Mouse (Mus musculus) skeletal muscle tissue, adult 2 months (tissue): ENCODE data around the gene Ptpn14.

Experiments
- DNase-seq: peaks from one replicate; pipeline ENCODE4 v3.0.0-alpha.2; 2012; ENCODE audit warnings: low read depth, low spot score

Ptpn14 gene

GRCm38 (mm10) chr1:189808453-189808852 is 80.4 kb downstream of the Ptpn14 start:
- no peak for DNase-seq

GRCm38 (mm10) chr1:189811778-189812177 is 83.7 kb downstream of the Ptpn14 start:
- DNase-seq, result peak; percentile 72

GRCm38 (mm10) chr1:189814385-189814784 is 86.3 kb downstream of the Ptpn14 start:
- DNase-seq, result no peak

- no peak for DNase-seq
Measured at GRCm38 (mm10) chr1:189817089-189817488, 89.0 kb downstream of the Ptpn14 start.

GRCm38 (mm10) chr1:189817810-189818209 is 89.7 kb downstream of the Ptpn14 start:
- DNase-seq, result peak; percentile 40

- DNase-seq, result no peak
Measured at GRCm38 (mm10) chr1:189820111-189820510, 92.0 kb downstream of the Ptpn14 start.

- peak; percentile 42 for DNase-seq
Measured at GRCm38 (mm10) chr1:189824436-189824835, 96.4 kb downstream of the Ptpn14 start.

- DNase-seq, result no peak
Measured at GRCm38 (mm10) chr1:189830391-189830790, 102.3 kb downstream of the Ptpn14 start.

- no peak for DNase-seq
Measured at GRCm38 (mm10) chr1:189830797-189831232, 102.7 kb downstream of the Ptpn14 start.

- no peak for DNase-seq
Measured at GRCm38 (mm10) chr1:189833351-189833750, 105.3 kb downstream of the Ptpn14 start.

- no peak for DNase-seq
Measured at GRCm38 (mm10) chr1:189834166-189834565, 106.1 kb downstream of the Ptpn14 start.

GRCm38 (mm10) chr1:189846319-189846718 is 118.3 kb downstream of the Ptpn14 start:
- no peak for DNase-seq

GRCm38 (mm10) chr1:189849550-189849949 is 121.5 kb downstream of the Ptpn14 start:
- no peak for DNase-seq

GRCm38 (mm10) chr1:189852051-189852450 is 124.0 kb downstream of the Ptpn14 start:
- no peak for DNase-seq

- peak; percentile 68 for DNase-seq
Measured at GRCm38 (mm10) chr1:189852456-189852855, 124.4 kb downstream of the Ptpn14 start.

GRCm38 (mm10) chr1:189854646-189855045 is 126.6 kb downstream of the Ptpn14 start:
- DNase-seq, result no peak

GRCm38 (mm10) chr1:189855739-189856138 is 127.7 kb downstream of the Ptpn14 start:
- no peak for DNase-seq

GRCm38 (mm10) chr1:189858377-189858776 is 130.3 kb downstream of the Ptpn14 start:
- no peak for DNase-seq

- DNase-seq, result no peak
Measured at GRCm38 (mm10) chr1:189860112-189860941, 132.3 kb downstream of the Ptpn14 start.

GRCm38 (mm10) chr1:189860942-189861315 is 132.9 kb downstream of the Ptpn14 start:
- DNase-seq, result no peak

GRCm38 (mm10) chr1:189863727-189864126 is 135.7 kb downstream of the Ptpn14 start:
- no peak for DNase-seq

GRCm38 (mm10) chr1:189864301-189864700 is 136.2 kb downstream of the Ptpn14 start:
- no peak for DNase-seq

- DNase-seq, result no peak
Measured at GRCm38 (mm10) chr1:189864846-189865560, 136.9 kb downstream of the Ptpn14 start.
